Mouse (Mus musculus) midbrain, postnatal 0 days (tissue): ENCODE measurements around the gene Slc1a1. TPM values are rescaled to one million over a fixed set of nuclear protein-coding genes. Genes with fewer than 3 reads are reported as not detected.
A peak's percentile ranks its signal among the peaks of the same experiment; 100 is the strongest.

ENCODE experiments used
- ATAC-seq: fragments of 200-750 bp; cut with Nextera tagmentation; 2 replicates; pipeline ENCODE4 v1.8.0; 2017; ENCODE audit warnings: moderate number of reproducible peaks, mild to moderate bottlenecking, moderate TSS enrichment, moderate library complexity; ENCODE audit not compliant: low FRiP score
- DNase-seq: peaks from one replicate; pipeline ENCODE4 v3.0.0-alpha.2; 2015; ENCODE audit warnings: low spot score
- H3K27ac ChIP-seq: fragments of 300-500 bp; sonication (generic); 2 replicates; pipeline ENCODE4 v1.5.1; 2014; ENCODE audit warnings: low read depth, mild to moderate bottlenecking, low read length, mixed read lengths
- H3K27me3 ChIP-seq: fragments of 300-500 bp; sonication (generic); 2 replicates; pipeline ENCODE4 v1.6.1; 2014; ENCODE audit warnings: low read length, control low read depth, mixed read lengths; ENCODE audit not compliant: insufficient read depth
- H3K36me3 ChIP-seq: fragments of 300-500 bp; sonication (generic); 2 replicates; pipeline ENCODE4 v1.6.1; 2014; ENCODE audit warnings: low read length, control low read depth, mixed read lengths; ENCODE audit not compliant: insufficient read depth
- H3K4me1 ChIP-seq: fragments of 300-500 bp; sonication (generic); 2 replicates; pipeline ENCODE4 v1.6.1; 2014; ENCODE audit warnings: mild to moderate bottlenecking, control low read depth, antibody characterized with exemption, low read length, mixed read lengths; ENCODE audit not compliant: insufficient read depth
- H3K4me2 ChIP-seq: fragments of 300-500 bp; sonication (generic); 2 replicates; pipeline ENCODE4 v1.6.1; 2014; ENCODE audit warnings: low read depth, mild to moderate bottlenecking, low read length, mixed read lengths; ENCODE audit not compliant: poor library complexity, severe bottlenecking
- H3K4me3 ChIP-seq: fragments of 300-500 bp; sonication (generic); 2 replicates; pipeline ENCODE4 v1.5.1; 2014; ENCODE audit warnings: low read depth, mild to moderate bottlenecking, low read length, moderate library complexity
- H3K9ac ChIP-seq: fragments of 300-500 bp; sonication (generic); replicated peaks from 2 replicates; pipeline ENCODE4 v1.6.1; 2014; ENCODE audit warnings: mild to moderate bottlenecking, low read length, moderate library complexity, mixed read lengths; ENCODE audit not compliant: poor library complexity, severe bottlenecking
- H3K9me3 ChIP-seq: fragments of 300-500 bp; sonication (generic); 2 replicates; pipeline ENCODE4 v1.6.1; 2016; ENCODE audit warnings: low read length, control low read depth
- CTCF ChIP-seq: IDR thresholded peaks from 2 replicates; pipeline ENCODE4 v1.5.1; 2016; ENCODE audit warnings: antibody characterized with exemption, mild to moderate bottlenecking
- WGBS: fragments of 180-500 bp; shearing (Covaris S2); extraction: QIAGEN DNeasy Blood & Tissue Kit; methylation state at CpG from one replicate; pipeline ENCODE4 v1.1.7; 2014; 5-methylcytosine and 5-hydroxymethylcytosine counted together
- polyA plus RNA-seq: library from polyadenylated mRNA; unstranded; fragments of >200 nt; fragmentation: Nextera tagmentation; extraction: Ambion mirVana; gene quantifications from 2 replicates; pipeline ENCODE4 v1.2.1, GENCODE M21; 2015
- total RNA-seq: library from RNA; depleted of rRNA; stranded (reverse); fragments of >200 nt; gene quantifications from 2 replicates; pipeline ENCODE4 v1.2.3, GENCODE M21; 2014

The Slc1a1 gene
- total and polyA plus RNA-seq, 2 experiments from 2014 or later = 51.7 to 85.3 TPM

- Histone ChIP-seq H3K4me2 (no peak overlapping the region), H3K4me1 (0 out of 2 replicates have a peak, but pooled peaks cover 3% of the 10 kb centered on the region), H3K4me3 (no peak overlapping the region), H3K9me3 (no peaks in the 10 kb centered on the region), H3K36me3 (no peaks in the 10 kb centered on the region), H3K27ac (peak overlapping the region; percentile 21; the same call in 1 of the 2 replicates), H3K27me3 (no peaks in the 10 kb centered on the region), H3K9ac (no peak overlapping the region)
- ATAC-seq = no peak
- WGBS = 76% methylated on average over 9 of the region's 9 CpGs
- DNase-seq = no peak
- no peak for TF ChIP-seq CTCF
Observed at GRCm38 (mm10) chr19:28897497-28897896, 62.6 kb downstream of the Slc1a1 start.

GRCm38 (mm10) chr19:28900771-28901170, 65.9 kb downstream of the Slc1a1 start:
- WGBS = 93% methylated on average over 2 of the region's 2 CpGs
- no peak overlapping the region for H3K27ac ChIP-seq
- no peaks in the 10 kb centered on the region for H3K27me3 ChIP-seq
- peaks cover 13% of the 10 kb centered on the region for H3K36me3 ChIP-seq
- no peak overlapping the region for H3K4me2 ChIP-seq
- no peak for TF ChIP-seq CTCF
- no peak for DNase-seq
- no peaks in the 10 kb centered on the region for H3K9me3 ChIP-seq
- H3K9ac ChIP-seq = no peak overlapping the region
- 0 out of 2 replicates have a peak, but pooled peaks cover 3% of the 10 kb centered on the region for H3K4me1 ChIP-seq
- ATAC-seq = no peak
- H3K4me3 ChIP-seq = no peak overlapping the region

GRCm38 (mm10) chr19:28902111-28902510, 67.3 kb downstream of the Slc1a1 start:
- DNase-seq (peak; percentile 17), ATAC-seq (no peak)
- Histone ChIP-seq H3K9ac (no peak overlapping the region), H3K36me3 (peaks cover 24% of the 10 kb centered on the region), H3K4me1 (no peaks in the 10 kb centered on the region), H3K4me3 (no peak overlapping the region), H3K27me3 (no peaks in the 10 kb centered on the region), H3K4me2 (no peak overlapping the region), H3K27ac (no peak overlapping the region), H3K9me3 (no peaks in the 10 kb centered on the region)
- no peak for TF ChIP-seq CTCF
- 55% methylated on average over 2 of the region's 2 CpGs for WGBS

GRCm38 (mm10) chr19:28902806-28903205, 68.0 kb downstream of the Slc1a1 start:
- H3K27ac ChIP-seq = no peak overlapping the region
- no peak for ATAC-seq
- H3K4me2 ChIP-seq = no peak overlapping the region
- H3K4me1 ChIP-seq = no peaks in the 10 kb centered on the region
- DNase-seq = no peak
- peaks cover 24% of the 10 kb centered on the region for H3K36me3 ChIP-seq
- TF ChIP-seq CTCF = no peak
- H3K9me3 ChIP-seq = no peaks in the 10 kb centered on the region
- no peaks in the 10 kb centered on the region for H3K27me3 ChIP-seq
- H3K4me3 ChIP-seq = no peak overlapping the region
- 84% methylated on average over 4 of the region's 4 CpGs for WGBS
- no peak overlapping the region for H3K9ac ChIP-seq

- H3K4me3 ChIP-seq = no peak overlapping the region
- H3K36me3 ChIP-seq = peaks cover 24% of the 10 kb centered on the region
- no peak overlapping the region for H3K4me2 ChIP-seq
- no peaks in the 10 kb centered on the region for H3K9me3 ChIP-seq
- no peaks in the 10 kb centered on the region for H3K4me1 ChIP-seq
- no peak for ATAC-seq
- no peak overlapping the region for H3K9ac ChIP-seq
- H3K27me3 ChIP-seq = no peaks in the 10 kb centered on the region
- DNase-seq = no peak
- H3K27ac ChIP-seq = no peak overlapping the region
- 91% methylated on average over 8 of the region's 8 CpGs for WGBS
- TF ChIP-seq CTCF = no peak
Observed at GRCm38 (mm10) chr19:28903536-28904119, 68.8 kb downstream of the Slc1a1 start.

- no peaks in the 10 kb centered on the region for H3K27me3 ChIP-seq
- no peak overlapping the region for H3K9ac ChIP-seq
- 67% methylated on average over 4 of the region's 4 CpGs for WGBS
- no peaks in the 10 kb centered on the region for H3K4me1 ChIP-seq
- H3K36me3 ChIP-seq = peaks cover 44% of the 10 kb centered on the region
- ATAC-seq (no peak), DNase-seq (no peak)
- no peak overlapping the region for H3K4me3 ChIP-seq
- no peaks in the 10 kb centered on the region for H3K9me3 ChIP-seq
- no peak overlapping the region for H3K4me2 ChIP-seq
- H3K27ac ChIP-seq = no peak overlapping the region
- TF ChIP-seq CTCF = no peak
Observed at GRCm38 (mm10) chr19:28908186-28908585, 73.3 kb downstream of the Slc1a1 start.
